Mouse (Mus musculus): ENCODE results near the gene Naa50.

DNA sequence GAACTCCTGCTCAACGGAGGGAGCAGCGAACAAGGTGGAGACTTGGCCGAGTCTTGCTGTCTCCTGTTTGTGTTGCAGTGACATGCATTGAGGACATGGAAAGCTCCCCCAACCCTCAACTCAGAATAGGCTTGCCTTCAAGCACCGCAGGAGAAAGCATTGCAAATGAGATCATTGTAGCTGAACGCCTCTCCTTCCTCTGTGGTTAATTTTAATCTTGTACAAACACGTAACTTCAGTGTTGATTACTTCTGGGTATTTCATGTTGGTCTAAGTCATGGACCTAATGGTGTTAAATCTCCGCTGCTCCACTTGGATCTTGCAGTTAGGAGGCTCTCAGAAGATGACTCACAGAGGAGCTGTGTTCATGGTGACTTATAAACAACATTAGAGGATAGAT, 73.1 kb downstream of the Naa50 start:
- no peak for TF ChIP-seq HCFC1 (IDR thresholded peaks at IDR 0.05; ENCODE audit: low read depth, low read length)
- no peak for TF ChIP-seq CTCF (conservative IDR thresholded peaks at IDR 0.05 in 1 of 2, IDR thresholded peaks at IDR 0.05 in 1 of 2; ENCODE audit: low read depth in 2 of 2, low read length in 2 of 2)
- TF ChIP-seq USF1 (IDR thresholded peaks at IDR 0.05; ENCODE audit: low read depth, low read length) = no peak
- TF ChIP-seq POLR2A (IDR thresholded peaks at IDR 0.05; ENCODE audit: low read depth, low read length) = no peak
- no peak for TF ChIP-seq MAX (IDR thresholded peaks at IDR 0.05; ENCODE audit: low read length)
- TF ChIP-seq EP300 (IDR thresholded peaks at IDR 0.05; ENCODE audit: low read length) = no peak
- TF ChIP-seq ZKSCAN1 (IDR thresholded peaks at IDR 0.05; ENCODE audit: borderline replicate concordance, low read depth, low read length) = no peak
- TF ChIP-seq ETS1 (conservative IDR thresholded peaks at IDR 0.05; ENCODE audit: low read depth, low read length) = no peak

Data from CH12.LX (cell line).